Mouse (Mus musculus) CD4-positive, CD25-positive, alpha-beta regulatory T cell, adult 4 months (primary cell): Measurements from ENCODE around the gene Sprr1a. TPM values are rescaled to one million over a fixed set of nuclear protein-coding genes. Genes with fewer than 3 reads are reported as not detected.
"Not testable (repeated sequence)": the region's sequence is repeated elsewhere in the genome, so short reads cannot be mapped to it uniquely, and the experiment has no call there.

ENCODE experiments used
- ATAC-seq: one replicate; pipeline ENCODE4 v1.8.0; 2017
- polyA plus RNA-seq, 2 experiments: library from polyadenylated mRNA; unstranded; fragments of 100-300 nt; shearing (Covaris generic); gene quantifications; one replicate each; pipeline ENCODE4 v1.2.1; 2017

Sprr1a gene
- polyA plus RNA-seq = not detected

DNA sequence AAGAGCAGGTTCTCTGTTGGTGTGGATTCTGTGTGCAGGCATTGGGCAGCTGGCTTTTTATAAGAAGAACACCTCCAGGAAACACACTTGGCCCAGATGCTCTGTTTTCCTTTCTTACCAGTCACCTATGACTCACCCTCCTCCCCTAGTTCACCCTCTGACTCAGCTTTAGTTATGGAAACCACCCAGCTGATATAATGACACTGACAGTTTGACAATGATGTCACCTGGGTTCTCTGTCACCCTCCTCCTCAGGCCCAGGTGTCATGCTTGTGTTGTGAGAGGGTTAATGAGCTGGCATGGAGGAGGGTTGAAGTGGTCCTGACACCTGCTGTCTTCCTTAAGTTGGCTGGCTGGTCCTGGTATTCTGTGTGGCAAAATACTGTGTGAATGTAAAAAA, at the start of gene Sprr1a:
Sprr1a (minus strand) TSS at position 33 of the 400 bp plus-strand sequence.
- no peak for ATAC-seq

- no peak for ATAC-seq
These were observed 48.7 kb upstream of the Sprr1a start, which contains the start of gene 2310046K23Rik for GRCm38 (mm10) chr3:92534411-92534810. Gene 2310046K23Rik, minus strand, starts transcription at chr3:92534511.

DNA sequence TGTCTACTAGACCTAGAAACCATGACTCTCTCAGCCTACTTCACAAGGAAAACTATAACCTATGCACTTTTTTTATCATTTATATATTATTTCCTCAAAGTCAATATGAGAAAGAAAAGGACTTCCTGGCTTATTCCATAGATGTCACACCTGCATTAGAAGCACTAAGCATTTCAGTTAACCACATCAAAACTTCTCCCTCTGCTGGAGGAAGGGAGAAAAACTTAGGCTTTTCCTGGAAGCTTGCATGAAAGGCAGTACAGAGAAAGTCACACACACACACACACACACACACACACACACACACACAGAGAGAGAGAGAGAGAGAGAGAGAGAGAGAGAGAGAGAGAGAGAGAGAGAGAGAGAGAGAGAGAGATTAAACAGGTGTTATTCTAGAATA, 26.6 kb upstream of the Sprr1a start:
- ATAC-seq = no peak

- no peak for ATAC-seq
These were observed 25.1 kb upstream of the Sprr1a start for GRCm38 (mm10) chr3:92510786-92511185.

- ATAC-seq = no peak
These were observed 22.5 kb upstream of the Sprr1a start for GRCm38 (mm10) chr3:92508185-92508584.

- no peak for ATAC-seq
These were observed 17.8 kb upstream of the Sprr1a start for GRCm38 (mm10) chr3:92503528-92503927.

GRCm38 (mm10) chr3:92500393-92500792, 14.7 kb upstream of the Sprr1a start, which contains the start of gene Sprr4:
Gene Sprr4, minus strand, starts transcription at chr3:92500493.
- no peak for ATAC-seq

- not testable (repeated sequence) for ATAC-seq
These were observed 4.6 kb upstream of the Sprr1a start for GRCm38 (mm10) chr3:92490262-92490661.

DNA sequence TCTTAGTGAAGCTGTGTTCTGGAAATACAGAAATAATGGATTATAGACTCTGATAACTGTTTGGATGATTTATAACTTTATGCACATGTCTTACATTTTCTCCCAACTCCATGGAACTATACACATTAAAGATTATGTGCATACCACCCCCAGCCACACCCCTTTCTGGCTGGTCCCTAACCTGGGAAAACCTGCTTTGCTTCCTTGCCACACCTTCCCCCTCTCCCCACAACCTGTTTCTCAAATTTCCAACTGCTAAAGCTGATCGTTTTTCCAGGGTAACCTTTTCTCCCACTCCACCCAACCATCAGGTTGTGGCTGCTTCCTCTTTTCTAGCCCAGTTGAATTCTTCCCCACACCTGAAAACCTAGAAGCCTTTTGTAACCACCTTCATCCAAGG, 612 bp upstream of the Sprr1a start:
- no peak for ATAC-seq

GRCm38 (mm10) chr3:92481249-92481648, 4.4 kb downstream of the Sprr1a start:
- not testable (repeated sequence) for ATAC-seq

DNA sequence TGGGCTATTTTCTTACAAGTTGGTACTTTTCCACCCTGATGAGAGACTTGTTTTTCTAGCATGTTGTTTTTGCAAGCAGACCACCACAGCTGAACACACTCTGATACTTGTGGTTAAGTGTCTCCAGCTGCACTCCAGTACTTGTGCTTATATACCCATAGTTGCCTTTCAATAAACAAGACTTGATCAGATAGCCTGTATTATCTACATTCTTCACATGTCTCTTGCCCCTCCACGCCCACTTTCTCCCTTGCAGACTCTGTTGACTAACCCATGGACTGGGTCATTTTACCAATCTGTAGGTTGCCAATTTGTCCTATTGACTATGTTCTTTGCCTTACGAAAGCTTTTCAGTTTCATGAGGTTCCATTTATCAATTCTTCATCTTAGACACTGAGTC, 15.6 kb downstream of the Sprr1a start:
- ATAC-seq = no peak

- no peak for ATAC-seq
These were observed 18.3 kb downstream of the Sprr1a start for GRCm38 (mm10) chr3:92467424-92467823.

- no peak for ATAC-seq
These were observed 19.1 kb downstream of the Sprr1a start for GRCm38 (mm10) chr3:92466576-92466975.

DNA sequence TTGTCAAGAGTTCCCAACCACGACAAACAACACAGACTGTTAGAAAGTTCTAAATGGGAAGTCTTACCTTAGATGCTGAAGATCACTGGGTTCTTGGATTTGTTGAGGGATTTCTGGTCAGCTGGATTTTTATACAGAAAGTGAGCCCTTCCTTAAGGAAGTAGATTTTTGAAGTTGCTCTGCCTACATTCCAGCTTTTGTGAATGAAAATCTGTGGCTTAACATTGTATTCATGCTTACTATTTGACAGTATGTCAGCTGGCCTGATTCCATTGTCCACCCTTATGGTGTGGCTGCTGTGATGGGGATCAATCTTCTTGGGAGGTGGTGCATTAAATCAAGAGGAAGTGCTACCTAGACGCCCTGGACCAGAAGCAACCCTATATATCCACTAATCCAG, 27.1 kb downstream of the Sprr1a start, which contains the start of gene Sprr3:
Sprr3 (minus strand) TSS at position 101 of the 400 bp plus-strand sequence.
- ATAC-seq = no peak

GRCm38 (mm10) chr3:92455151-92455550, 30.5 kb downstream of the Sprr1a start:
- ATAC-seq = no peak

DNA sequence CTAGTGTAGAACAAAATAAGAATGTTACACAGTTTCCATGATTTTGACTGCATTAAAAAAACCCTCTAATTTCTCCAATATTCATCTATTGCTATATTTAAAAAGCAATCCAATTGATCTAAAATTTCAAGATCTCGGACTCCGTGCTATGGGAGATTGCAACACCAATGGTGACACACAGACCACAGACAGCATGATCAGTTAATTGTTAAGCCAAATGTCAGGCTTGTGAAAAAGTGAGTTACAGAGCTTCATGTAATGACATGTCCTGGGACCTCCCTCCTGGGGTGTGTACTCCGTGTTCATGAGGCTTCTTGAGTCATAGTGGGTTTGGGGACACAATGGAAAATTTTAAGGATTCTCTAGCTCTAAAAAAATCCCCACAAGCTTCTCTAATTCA, 45.5 kb downstream of the Sprr1a start:
- no peak for ATAC-seq

GRCm38 (mm10) chr3:92438689-92439088, 47.0 kb downstream of the Sprr1a start, which contains the start of gene Sprr1b:
Gene Sprr1b, minus strand, starts transcription at chr3:92438789.
- no peak for ATAC-seq

Other genes with a start within 250 kb of the Sprr1a start
- gene Sprr2a3, start 200.5 kb downstream of the Sprr1a start, polyA plus RNA-seq = not detected
- gene Sprr2b, start 169.3 kb downstream of the Sprr1a start, polyA plus RNA-seq = not detected
- gene Sprr2d, start 146.8 kb downstream of the Sprr1a start, polyA plus RNA-seq = not detected
- gene Sprr2e, start 133.8 kb downstream of the Sprr1a start, polyA plus RNA-seq = not detected
- not detected for gene Sprr2f, start 120.7 kb downstream of the Sprr1a start, polyA plus RNA-seq
- not detected for gene Sprr2h, start 100.2 kb downstream of the Sprr1a start, polyA plus RNA-seq
- not detected for gene Sprr2i, start 77.9 kb downstream of the Sprr1a start, polyA plus RNA-seq
- not detected for gene Sprr2j-ps, start 67.8 kb downstream of the Sprr1a start, polyA plus RNA-seq
- gene Gm9774, start 56.5 kb downstream of the Sprr1a start, polyA plus RNA-seq = 10 to 100 TPM in 1 of 2 experiments, 1 to 10 TPM in 1; 9.0 to 12.9 TPM
- gene Sprr2k, start 53.3 kb downstream of the Sprr1a start, polyA plus RNA-seq = not detected
- not detected for gene Sprr1b, start 47.1 kb downstream of the Sprr1a start, polyA plus RNA-seq
- gene Sprr3, start 27.2 kb downstream of the Sprr1a start, polyA plus RNA-seq = not detected
- not detected for gene Sprr4, start 14.6 kb upstream of the Sprr1a start, polyA plus RNA-seq
- not detected for gene 2310046K23Rik, start 48.6 kb upstream of the Sprr1a start, polyA plus RNA-seq
- gene Ivl, start 87.8 kb upstream of the Sprr1a start, polyA plus RNA-seq = not detected
- not detected for gene Smcp, start 103.1 kb upstream of the Sprr1a start, polyA plus RNA-seq
- gene 2210017I01Rik, start 121.6 kb upstream of the Sprr1a start, polyA plus RNA-seq = not detected
- gene Lce6a, start 135.8 kb upstream of the Sprr1a start, polyA plus RNA-seq = not detected
- not detected for gene Lce1a1, start 162.4 kb upstream of the Sprr1a start, polyA plus RNA-seq
- gene Lce1b, start 171.0 kb upstream of the Sprr1a start, polyA plus RNA-seq = not detected
- gene Lce1a2, start 184.4 kb upstream of the Sprr1a start, polyA plus RNA-seq = not detected
- not detected for gene Lce1c, start 193.4 kb upstream of the Sprr1a start, polyA plus RNA-seq
- not detected for gene Lce1d, start 201.3 kb upstream of the Sprr1a start, polyA plus RNA-seq
- gene Lce1e, start 223.2 kb upstream of the Sprr1a start, polyA plus RNA-seq = not detected
- not detected for gene Lce1f, start 234.5 kb upstream of the Sprr1a start, polyA plus RNA-seq